Mouse (Mus musculus) urinary bladder, postnatal 36 days (tissue): ENCODE data around the gene Vmn1r180.
A peak's percentile ranks its signal among the peaks of the same experiment; 100 is the strongest.
"Not testable (repeated sequence)": the region's sequence is repeated elsewhere in the genome, so short reads cannot be mapped to it uniquely, and the experiment has no call there.

Experiments
- DNase-seq, 2 experiments: peaks; one replicate each; pipeline ENCODE4 v3.0.0; 2022; ENCODE audit warnings: low spot score in 2 of 2, mixed read lengths in 1 of 2

The Vmn1r180 gene

GRCm38 (mm10) chr7:23950332-23950731 lies at the start of gene Vmn1r180:
Vmn1r180 (plus strand) TSS chr7:23950632.
- no peak for DNase-seq

DNA sequence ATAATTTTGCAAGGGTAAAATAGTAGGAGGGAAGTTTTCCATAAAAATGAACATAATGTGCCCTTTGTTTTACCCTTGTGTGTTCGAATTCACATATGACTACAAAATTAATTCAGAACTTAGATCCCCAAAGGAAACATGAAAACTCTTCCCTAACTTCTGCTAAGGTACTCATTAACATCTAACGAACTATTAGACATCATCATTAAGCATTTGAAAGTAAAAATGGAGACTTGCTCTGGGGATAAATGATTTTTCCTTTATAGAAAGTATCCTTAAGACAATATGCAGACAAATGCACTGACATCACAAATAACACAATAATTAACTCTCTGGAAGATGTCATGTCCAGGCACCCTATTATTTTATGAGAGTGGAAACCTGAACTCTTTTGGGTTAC lies 23.8 kb upstream of the Vmn1r180 start, which contains the start of gene Vmn1r179:
Gene Vmn1r179, plus strand, starts transcription at position 301 of the 400 bp plus-strand sequence.
- no peak for DNase-seq

DNA sequence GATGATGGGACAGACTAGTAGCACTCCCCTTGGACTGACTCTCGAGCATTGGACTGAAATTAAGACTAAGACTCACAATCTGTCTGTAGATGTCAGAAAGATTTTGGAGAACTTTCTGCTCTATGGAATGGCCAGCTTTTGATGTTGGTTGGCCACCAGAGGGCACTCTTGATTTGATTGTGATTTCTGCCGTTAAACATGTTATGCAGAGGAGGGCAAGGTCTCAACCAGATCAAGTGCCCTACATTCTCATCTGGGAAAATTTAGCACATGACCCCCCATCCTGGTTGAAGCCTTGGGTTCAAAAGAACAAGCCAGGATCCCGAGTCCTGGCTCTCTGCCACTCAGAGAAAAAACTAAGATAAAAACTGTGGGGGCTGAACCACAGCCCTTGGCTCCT lies 17.6 kb downstream of the Vmn1r180 start:
- DNase-seq: peak in 1 of 2 experiments; percentile 7

DNA sequence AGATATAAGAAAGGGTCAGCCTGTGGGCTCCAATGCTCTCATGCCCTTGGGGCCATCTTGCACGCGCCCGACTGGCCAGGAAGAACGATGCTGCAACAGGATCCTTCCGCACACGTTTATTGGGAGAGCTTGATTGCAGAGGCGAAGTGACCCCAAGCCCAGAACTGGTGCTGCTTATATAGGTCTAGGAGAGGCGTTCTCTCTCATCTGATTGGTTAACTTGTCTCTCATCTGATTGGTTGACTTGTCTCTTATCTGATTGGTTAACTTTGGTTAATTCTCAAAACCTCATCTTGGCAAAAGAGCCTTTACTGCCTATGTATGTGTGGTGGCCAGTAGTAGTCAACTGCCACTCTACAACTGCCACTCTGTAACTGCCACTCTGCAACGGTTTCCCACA lies 23.9 kb downstream of the Vmn1r180 start, which contains the start of gene Vmn1r181:
Gene Vmn1r181, plus strand, starts transcription at position 301 of the 400 bp plus-strand sequence.
- DNase-seq: not testable (repeated sequence)

DNA sequence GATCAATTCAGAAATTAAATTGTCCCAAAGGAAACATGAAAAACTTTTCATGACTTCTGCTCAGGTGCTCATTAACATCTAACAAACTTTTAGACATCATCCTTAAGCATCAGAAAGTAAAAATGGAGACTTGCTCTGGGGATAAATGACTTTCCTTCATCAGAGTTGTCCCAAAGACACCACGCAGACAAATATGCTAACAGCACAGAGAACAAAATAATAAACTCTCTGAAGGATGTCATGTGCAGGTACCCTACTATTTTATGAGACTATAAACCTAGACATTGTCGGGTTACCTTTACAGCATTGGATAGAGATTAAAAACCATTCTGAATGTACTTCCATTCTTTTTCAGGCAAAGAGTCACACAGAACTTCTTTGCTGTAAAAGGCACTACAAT lies 51.0 kb downstream of the Vmn1r180 start, which contains the start of gene V1rd19:
Gene V1rd19, plus strand, starts transcription at position 301 of the 400 bp plus-strand sequence.
- DNase-seq: no peak
